Mouse (Mus musculus) embryo, embryonic 11.5 days (tissue): Measurements from ENCODE around the gene Acadvl.

ENCODE experiments used
- DNase-seq: peaks from one replicate; pipeline ENCODE4 v3.0.0-alpha.2; 2012; ENCODE audit warnings: low read depth, low spot score

Acadvl gene

GRCm38 (mm10) chr11:70001865-70002264 lies 13.3 kb downstream of the Acadvl start:
- DNase-seq, result no peak

GRCm38 (mm10) chr11:70001159-70001558 lies 14.1 kb downstream of the Acadvl start:
- no peak for DNase-seq

GRCm38 (mm10) chr11:70000396-70000898 lies 14.8 kb downstream of the Acadvl start, which contains the start of gene Dvl2:
TSS of gene Dvl2 (plus strand) at chr11:70000595.
- peak; percentile 95 for DNase-seq

- DNase-seq, result no peak
Observed at GRCm38 (mm10) chr11:69999666-70000065, 15.5 kb downstream of the Acadvl start.

- no peak for DNase-seq
Observed at GRCm38 (mm10) chr11:69998567-69999491, 16.4 kb downstream of the Acadvl start.

GRCm38 (mm10) chr11:69997070-69997509 lies 18.1 kb downstream of the Acadvl start:
- peak; percentile 69 for DNase-seq

GRCm38 (mm10) chr11:69996161-69997061 lies 18.8 kb downstream of the Acadvl start:
- DNase-seq, result no peak

GRCm38 (mm10) chr11:69995391-69995960 lies 19.7 kb downstream of the Acadvl start, which contains the start of gene Phf23:
TSS of gene Phf23 (plus strand) at chr11:69995777.
- peak; percentile 99 for DNase-seq

- no peak for DNase-seq
Observed at GRCm38 (mm10) chr11:69994401-69995090, 20.7 kb downstream of the Acadvl start.

- no peak for DNase-seq
Observed at GRCm38 (mm10) chr11:69992932-69993331, 22.3 kb downstream of the Acadvl start.

GRCm38 (mm10) chr11:69992396-69992795 lies 22.8 kb downstream of the Acadvl start:
- DNase-seq, result no peak

- no peak for DNase-seq
Observed at GRCm38 (mm10) chr11:69991711-69992110, 23.5 kb downstream of the Acadvl start.

GRCm38 (mm10) chr11:69990850-69991691 lies 24.1 kb downstream of the Acadvl start, which contains the start of gene Gabarap:
TSS of gene Gabarap (plus strand) at chr11:69991143.
- DNase-seq, result peak; percentile 90

GRCm38 (mm10) chr11:69989949-69990348 lies 25.3 kb downstream of the Acadvl start:
- no peak for DNase-seq

GRCm38 (mm10) chr11:69984431-69984830 lies 30.8 kb downstream of the Acadvl start:
- no peak for DNase-seq

GRCm38 (mm10) chr11:69983377-69983776 lies 31.8 kb downstream of the Acadvl start:
- no peak for DNase-seq

- DNase-seq, result no peak
Observed at GRCm38 (mm10) chr11:69982877-69983276, 32.3 kb downstream of the Acadvl start.

- no peak for DNase-seq
Observed at GRCm38 (mm10) chr11:69982225-69982624, 33.0 kb downstream of the Acadvl start, which contains the start of gene Elp5. TSS of gene Elp5 (minus strand) at chr11:69982517.

GRCm38 (mm10) chr11:69981141-69981762 lies 34.0 kb downstream of the Acadvl start, which contains the start of gene Ctdnep1:
TSS of gene Ctdnep1 (plus strand) at chr11:69981156.
- DNase-seq, result no peak
